Mouse (Mus musculus) ES-Bruce4 (cell line): ENCODE measurements around the gene Vsx2. TPM values are rescaled to one million over a fixed set of nuclear protein-coding genes. Genes with fewer than 3 reads are reported as not detected.

Experiments used
- H3K27ac ChIP-seq: 2 replicates; pipeline ENCODE4 v1.5.1; 2012; ENCODE audit warnings: low read length, inconsistent platforms; ENCODE audit not compliant: insufficient read depth
- H3K27me3 ChIP-seq: 2 replicates; pipeline ENCODE4 v1.6.1; 2012; ENCODE audit warnings: mild to moderate bottlenecking, low read length, inconsistent platforms; ENCODE audit not compliant: control insufficient read depth, poor library complexity, insufficient read depth, severe bottlenecking
- H3K36me3 ChIP-seq: 2 replicates; pipeline ENCODE4 v1.6.1; 2012; ENCODE audit warnings: inconsistent platforms, mild to moderate bottlenecking, low read length, moderate library complexity; ENCODE audit not compliant: control insufficient read depth, poor library complexity, insufficient read depth, severe bottlenecking
- H3K4me1 ChIP-seq: one replicate; pipeline ENCODE4 v1.8.1; 2011; ENCODE audit warnings: low read length; ENCODE audit not compliant: control insufficient read depth, insufficient read depth
- H3K4me3 ChIP-seq: 2 replicates; pipeline ENCODE4 v1.5.1; 2011; ENCODE audit warnings: low read depth, mild to moderate bottlenecking, low read length
- H3K9ac ChIP-seq: 2 replicates; pipeline ENCODE4 v1.6.1; 2012; ENCODE audit warnings: low read depth, mild to moderate bottlenecking, inconsistent platforms; ENCODE audit not compliant: poor library complexity, severe bottlenecking
- H3K9me3 ChIP-seq: replicated peaks from 2 replicates; pipeline ENCODE4 v1.6.1; 2012; ENCODE audit warnings: mild to moderate bottlenecking, low read length, inconsistent platforms; ENCODE audit not compliant: control insufficient read depth, poor library complexity, insufficient read depth, severe bottlenecking
- CTCF ChIP-seq: IDR thresholded peaks from one replicate; pipeline ENCODE4 v1.8.1; 2011; ENCODE audit warnings: low read depth, low read length
- EP300 ChIP-seq: IDR thresholded peaks from 2 replicates; pipeline ENCODE4 v1.6.1; 2011; ENCODE audit warnings: low read depth, low read length; ENCODE audit not compliant: insufficient read depth
- POLR2A ChIP-seq: IDR thresholded peaks from one replicate; pipeline ENCODE4 v1.8.1; 2011; ENCODE audit warnings: low read length; ENCODE audit not compliant: insufficient read depth
- polyA plus RNA-seq: library from polyadenylated mRNA; stranded (reverse); fragments of >200 nt; gene quantifications from 2 replicates; pipeline ENCODE4 v1.2.4, GENCODE M21; 2011; ENCODE audit warnings: low read depth; ENCODE audit not compliant: missing spikeins, insufficient read depth, insufficient read length

Gene Vsx2
- polyA plus RNA-seq, 1 experiment = 0.18 TPM

- H3K36me3 ChIP-seq = no peaks in the 10 kb centered on the region
- no peak for TF ChIP-seq CTCF
- H3K9ac ChIP-seq = no peak overlapping the region
- no peak overlapping the region for H3K4me3 ChIP-seq
- no peak overlapping the region for H3K27ac ChIP-seq
- no peaks in the 10 kb centered on the region for H3K4me1 ChIP-seq
- no peaks in the 10 kb centered on the region for H3K9me3 ChIP-seq
- no peaks in the 10 kb centered on the region for H3K27me3 ChIP-seq
Measured at GRCm38 (mm10) chr12:84546577-84547085, 22.9 kb upstream of the Vsx2 start.

GRCm38 (mm10) chr12:84548251-84548650 is 21.3 kb upstream of the Vsx2 start:
- no peaks in the 10 kb centered on the region for H3K9me3 ChIP-seq
- no peak overlapping the region for H3K9ac ChIP-seq
- no peak overlapping the region for H3K27ac ChIP-seq
- H3K36me3 ChIP-seq = no peaks in the 10 kb centered on the region
- H3K4me1 ChIP-seq = no peaks in the 10 kb centered on the region
- TF ChIP-seq CTCF (no peak), EP300 (no peak), POLR2A (no peak)
- H3K27me3 ChIP-seq = no peaks in the 10 kb centered on the region
- H3K4me3 ChIP-seq = no peak overlapping the region

- Histone ChIP-seq H3K4me1 (no peaks in the 10 kb centered on the region), H3K9ac (no peak overlapping the region), H3K36me3 (no peaks in the 10 kb centered on the region), H3K27me3 (no peaks in the 10 kb centered on the region), H3K27ac (no peak overlapping the region), H3K9me3 (no peaks in the 10 kb centered on the region), H3K4me3 (no peak overlapping the region)
- TF ChIP-seq EP300 (no peak), POLR2A (no peak), CTCF (no peak)
Measured at GRCm38 (mm10) chr12:84555218-84555617, 14.3 kb upstream of the Vsx2 start.

- TF ChIP-seq EP300 = no peak
- peak; percentile 76 for TF ChIP-seq CTCF
- H3K4me3 ChIP-seq = no peak overlapping the region
Measured at GRCm38 (mm10) chr12:84562558-84562957, 7.0 kb upstream of the Vsx2 start.

GRCm38 (mm10) chr12:84567576-84567975 is 2.0 kb upstream of the Vsx2 start:
- TF ChIP-seq POLR2A = no peak
- TF ChIP-seq EP300 = no peak
- no peak for TF ChIP-seq CTCF
- Histone ChIP-seq H3K4me1 (no peaks in the 10 kb centered on the region), H3K27me3 (peaks cover 12% of the 10 kb centered on the region), H3K4me3 (no peak overlapping the region), H3K36me3 (no peaks in the 10 kb centered on the region), H3K9ac (no peak overlapping the region), H3K9me3 (no peaks in the 10 kb centered on the region), H3K27ac (no peak overlapping the region)

More at GRCm38 (mm10) chr12:84562558-84562957, 7.0 kb upstream of the Vsx2 start:
- H3K27ac ChIP-seq = no peak overlapping the region
- H3K9ac ChIP-seq = no peak overlapping the region
- H3K36me3 ChIP-seq = no peaks in the 10 kb centered on the region
- no peaks in the 10 kb centered on the region for H3K9me3 ChIP-seq
- no peaks in the 10 kb centered on the region for H3K4me1 ChIP-seq
- H3K27me3 ChIP-seq = no peaks in the 10 kb centered on the region

- TF ChIP-seq POLR2A = no peak
- Histone ChIP-seq H3K9ac (peak overlapping the region; percentile 13; the same call in 1 of the 2 replicates), H3K36me3 (no peaks in the 10 kb centered on the region), H3K4me3 (peak overlapping the region; percentile 50), H3K27ac (no peak overlapping the region), H3K27me3 (peaks cover 14% of the 10 kb centered on the region), H3K9me3 (no peaks in the 10 kb centered on the region), H3K4me1 (no peaks in the 10 kb centered on the region)
Measured at GRCm38 (mm10) chr12:84569976-84570693, 573 bp downstream of the Vsx2 start.
